Mouse (Mus musculus) kidney, adult 2 months (tissue): ENCODE measurements around the gene Hbb-bs. TPM values are rescaled to one million over a fixed set of nuclear protein-coding genes. Genes with fewer than 3 reads are reported as not detected.
"Not testable (repeated sequence)": the region's sequence is repeated elsewhere in the genome, so short reads cannot be mapped to it uniquely, and the experiment has no call there.

Source experiments
- DNase-seq: peaks from one replicate; pipeline ENCODE4 v3.0.0; 2021
- H3K27ac ChIP-seq: fragments of 200-500 bp; 2 replicates; pipeline ENCODE4 v1.5.1; 2012; ENCODE audit warnings: low read depth, low read length, control low read depth, inconsistent platforms; ENCODE audit not compliant: insufficient read depth
- H3K27me3 ChIP-seq: fragments of 200-500 bp; replicated peaks from 2 replicates; pipeline ENCODE4 v1.6.1; 2012; ENCODE audit warnings: mild to moderate bottlenecking, moderate library complexity, low read length, inconsistent platforms; ENCODE audit not compliant: control insufficient read depth, insufficient read depth
- H3K36me3 ChIP-seq: fragments of 200-500 bp; 2 replicates; pipeline ENCODE4 v1.6.1; 2012; ENCODE audit warnings: mild to moderate bottlenecking, moderate library complexity, low read length, inconsistent platforms; ENCODE audit not compliant: control insufficient read depth, insufficient read depth
- H3K4me1 ChIP-seq: fragments of 200-500 bp; 2 replicates; pipeline ENCODE4 v1.6.1; 2011; ENCODE audit warnings: low read length; ENCODE audit not compliant: control insufficient read depth, insufficient read depth
- H3K4me3 ChIP-seq: fragments of 200-500 bp; 2 replicates; pipeline ENCODE4 v1.5.1; 2011; ENCODE audit warnings: mild to moderate bottlenecking, low read depth, low read length, control low read depth; ENCODE audit not compliant: insufficient read depth
- CTCF ChIP-seq: fragments of 200-500 bp; conservative IDR thresholded peaks from 2 replicates; pipeline ENCODE4 v1.5.1; 2011; ENCODE audit warnings: low read depth, mild to moderate bottlenecking, control low read depth, low read length, moderate library complexity, mixed read lengths; ENCODE audit not compliant: insufficient read depth, insufficient read length
- POLR2A ChIP-seq: fragments of 200-500 bp; IDR thresholded peaks from one replicate; pipeline ENCODE4 v1.6.1; 2011; ENCODE audit warnings: low read depth, low read length, control low read depth
- WGBS: fragments of 180-500 bp; shearing (Covaris S2); methylation state at CpG from one replicate; pipeline ENCODE4 v1.1.7; 2018; 5-methylcytosine and 5-hydroxymethylcytosine counted together
- polyA plus RNA-seq: library from polyadenylated mRNA; depleted of rRNA; stranded (reverse); fragments of >200 nt; gene quantifications from 2 replicates; pipeline ENCODE4 v1.2.3, GENCODE M21; 2012; rRNA removed

The Hbb-bs gene
- polyA plus RNA-seq, 1 experiment = 5,002 TPM

DNA sequence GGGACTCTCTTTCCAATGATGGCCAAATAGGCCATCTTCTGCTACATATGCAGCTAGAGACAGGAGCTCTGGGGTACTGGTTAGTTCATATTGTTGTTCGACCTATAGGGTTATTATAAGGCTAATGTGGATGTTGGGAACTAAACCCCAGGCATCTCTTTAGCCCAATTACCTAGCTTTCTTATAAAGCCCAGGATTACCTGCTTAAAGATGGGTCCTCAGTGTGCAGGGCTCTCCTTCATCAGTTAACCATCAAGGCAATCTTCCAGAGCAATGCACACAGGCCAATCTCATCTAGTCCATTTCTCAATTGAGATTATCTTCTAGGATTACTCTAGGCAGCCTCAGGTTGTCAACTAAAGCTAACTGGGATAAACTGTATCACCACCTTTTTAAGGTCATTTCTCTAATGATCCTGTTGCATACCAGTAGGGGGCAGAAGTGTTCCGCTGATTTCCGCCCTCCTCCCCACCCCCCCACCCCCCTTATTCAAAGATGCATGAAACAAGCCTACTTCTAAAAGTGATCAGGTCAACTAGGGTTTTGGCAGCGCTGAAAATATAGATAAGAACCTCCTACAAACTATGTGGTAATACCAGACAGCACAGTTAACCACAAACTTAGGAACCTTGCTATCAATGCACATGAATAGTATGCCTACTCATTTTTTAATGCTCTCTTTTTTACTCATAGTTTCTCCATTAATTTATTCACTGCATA, 35.1 kb downstream of the Hbb-bs start:
- DNase-seq = no peak
- no peaks in the 10 kb centered on the region for H3K4me1 ChIP-seq
- TF ChIP-seq CTCF (no peak), POLR2A (no peak)
- no peak overlapping the region for H3K4me3 ChIP-seq
- no peaks in the 10 kb centered on the region for H3K27me3 ChIP-seq
- H3K36me3 ChIP-seq = no peaks in the 10 kb centered on the region
- H3K27ac ChIP-seq = no peak overlapping the region
- WGBS = 30% methylated on average over 4 of the region's 4 CpGs

DNA sequence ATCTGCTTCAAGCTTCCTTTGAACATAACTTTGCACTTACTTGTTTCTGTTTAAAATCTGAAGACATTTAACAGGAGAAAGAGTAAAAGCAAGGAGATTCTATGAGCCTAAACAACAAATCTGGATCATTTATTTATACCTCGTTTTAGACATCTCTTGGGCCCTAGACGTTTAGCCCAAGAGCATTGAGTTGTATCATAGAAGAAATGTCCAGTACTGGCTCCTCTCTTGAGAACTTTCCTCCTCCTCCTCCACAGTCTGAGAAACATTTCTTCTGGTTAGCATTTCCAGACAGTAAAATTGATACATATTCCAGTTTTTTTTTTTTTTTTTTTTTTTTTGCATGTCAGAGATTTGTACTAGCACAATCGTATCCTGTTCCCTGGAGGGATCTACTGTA, 36.2 kb downstream of the Hbb-bs start, which contains the start of gene Olfr67:
TSS of gene Olfr67 (minus strand) at position 101 of the 400 bp plus-strand sequence.
- no peaks in the 10 kb centered on the region for H3K27me3 ChIP-seq
- TF ChIP-seq CTCF = no peak
- TF ChIP-seq POLR2A = no peak
- WGBS = 66% methylated on average over 3 of the region's 3 CpGs
- H3K4me3 ChIP-seq = no peak within 1 kb of the TSS
- no peaks in the 10 kb centered on the region for H3K4me1 ChIP-seq
- no peak for DNase-seq
- no peak within 1 kb of the TSS for H3K27ac ChIP-seq
- no peaks in the 10 kb centered on the region for H3K36me3 ChIP-seq

DNA sequence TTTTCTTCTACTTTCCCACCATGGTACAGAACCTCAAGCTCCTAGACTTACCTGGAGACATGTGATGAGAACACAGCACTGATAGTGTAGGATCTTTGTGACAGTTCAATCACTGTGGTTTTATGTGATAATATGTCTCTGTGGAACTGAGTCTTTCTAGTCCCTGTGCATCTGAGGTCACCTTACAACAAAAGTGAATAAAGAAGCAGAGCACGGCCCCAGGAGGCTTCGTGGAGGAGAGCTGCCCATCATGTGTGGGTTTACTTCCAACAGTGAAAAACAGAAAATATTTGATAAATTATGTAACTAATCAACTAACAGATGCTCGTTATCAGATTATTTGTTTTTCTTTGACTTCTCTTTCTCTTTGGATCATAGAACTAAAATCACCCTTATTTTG, 48.3 kb downstream of the Hbb-bs start, which contains the start of gene Olfr68:
TSS of gene Olfr68 (minus strand) at position 101 of the 400 bp plus-strand sequence.
- no peaks in the 10 kb centered on the region for H3K36me3 ChIP-seq
- H3K4me3 ChIP-seq = no peak within 1 kb of the TSS

DNA sequence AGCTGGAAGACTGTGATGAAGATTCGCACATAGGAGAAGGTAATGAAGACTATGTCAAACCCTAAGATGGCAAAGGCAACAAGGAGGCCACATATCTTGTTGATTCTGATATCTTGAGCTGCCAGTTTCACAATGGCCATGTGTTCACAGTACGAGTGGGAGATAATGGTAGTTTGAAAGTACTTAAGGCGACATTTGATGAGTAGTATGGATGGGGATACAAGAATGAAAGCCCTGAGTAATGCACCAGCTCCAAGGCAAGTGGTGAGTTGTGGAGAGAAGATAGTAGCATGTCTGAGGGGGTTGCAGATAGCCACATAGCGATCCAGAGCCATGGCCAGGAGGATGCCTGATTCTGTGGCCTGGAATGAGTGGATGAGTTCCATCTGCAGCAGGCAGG, 50.2 kb downstream of the Hbb-bs start:
- H3K36me3 ChIP-seq, DNase-seq, H3K27ac ChIP-seq, H3K4me1 ChIP-seq, H3K4me3 ChIP-seq, H3K27me3 ChIP-seq: not testable (repeated sequence)
- 82% methylated on average over 4 of the region's 4 CpGs for WGBS

More for the DNA sequence above, 48.3 kb downstream of the Hbb-bs start, which contains the start of gene Olfr68:
- no peaks in the 10 kb centered on the region for H3K27me3 ChIP-seq
- H3K27ac ChIP-seq = no peak within 1 kb of the TSS
- no peak for TF ChIP-seq CTCF
- no peak for TF ChIP-seq POLR2A
- DNase-seq = no peak
- WGBS = 81% methylated on average over 3 of the region's 3 CpGs
- H3K4me1 ChIP-seq = no peaks in the 10 kb centered on the region

Other genes starting within 250 kb of the Hbb-bs start
- gene Olfr618, start 238.0 kb downstream of the Hbb-bs start, polyA plus RNA-seq = not detected in 2 replicates
- not detected in 2 replicates for gene Olfr619, start 227.5 kb downstream of the Hbb-bs start, polyA plus RNA-seq
- not detected in 2 replicates for gene Olfr620, start 215.6 kb downstream of the Hbb-bs start, polyA plus RNA-seq
- gene Olfr622, start 185.4 kb downstream of the Hbb-bs start, polyA plus RNA-seq = not detected in 2 replicates
- not detected in 2 replicates for gene Olfr623, start 164.4 kb downstream of the Hbb-bs start, polyA plus RNA-seq
- gene Olfr624, start 156.9 kb downstream of the Hbb-bs start, polyA plus RNA-seq = not detected in 2 replicates
- not detected in 2 replicates for gene Olfr625-ps1, start 145.4 kb downstream of the Hbb-bs start, polyA plus RNA-seq
- not detected in 2 replicates for gene Olfr243, start 113.4 kb downstream of the Hbb-bs start, polyA plus RNA-seq
- not detected in 2 replicates for gene Olfr628, start 97.7 kb downstream of the Hbb-bs start, polyA plus RNA-seq
- not detected in 2 replicates for gene Olfr629, start 83.2 kb downstream of the Hbb-bs start, polyA plus RNA-seq
- not detected in 2 replicates for gene Olfr630, start 70.8 kb downstream of the Hbb-bs start, polyA plus RNA-seq
- not detected in 2 replicates for gene Olfr69, start 56.5 kb downstream of the Hbb-bs start, polyA plus RNA-seq
- not detected in 2 replicates for gene Olfr68, start 48.4 kb downstream of the Hbb-bs start, polyA plus RNA-seq
- not detected in 2 replicates for gene Olfr67, start 36.3 kb downstream of the Hbb-bs start, polyA plus RNA-seq
- gene Hbb-bt, start 14.1 kb downstream of the Hbb-bs start, polyA plus RNA-seq = 323 and 441 TPM in 2 replicates
- gene Hbb-bh2, start 12.4 kb upstream of the Hbb-bs start, polyA plus RNA-seq = not detected in 2 replicates
- gene Hbb-bh1, start 15.1 kb upstream of the Hbb-bs start, polyA plus RNA-seq = not detected in 2 replicates
- not detected in 2 replicates for gene Hbb-y, start 25.1 kb upstream of the Hbb-bs start, polyA plus RNA-seq
- not detected in 2 replicates for gene Olfr66, start 58.2 kb upstream of the Hbb-bs start, polyA plus RNA-seq
- gene Olfr64, start 66.4 kb upstream of the Hbb-bs start, polyA plus RNA-seq = not detected in 2 replicates
- gene Olfr65, start 75.4 kb upstream of the Hbb-bs start, polyA plus RNA-seq = not detected in 2 replicates
- not detected in 2 replicates for gene Olfr631, start 100.7 kb upstream of the Hbb-bs start, polyA plus RNA-seq
- gene Olfr632, start 106.3 kb upstream of the Hbb-bs start, polyA plus RNA-seq = not detected in 2 replicates
- not detected in 2 replicates for gene Olfr633, start 116.3 kb upstream of the Hbb-bs start, polyA plus RNA-seq
- gene Olfr635, start 143.1 kb upstream of the Hbb-bs start, polyA plus RNA-seq = not detected in 2 replicates
- gene Olfr638, start 170.7 kb upstream of the Hbb-bs start, polyA plus RNA-seq = not detected in 2 replicates
- gene Olfr639, start 189.2 kb upstream of the Hbb-bs start, polyA plus RNA-seq = not detected in 2 replicates
- gene Olfr640, start 197.5 kb upstream of the Hbb-bs start, polyA plus RNA-seq = not detected in 2 replicates
- gene Olfr641, start 207.3 kb upstream of the Hbb-bs start, polyA plus RNA-seq = not detected in 2 replicates
- gene Olfr642, start 224.6 kb upstream of the Hbb-bs start, polyA plus RNA-seq = not detected in 2 replicates
- not detected in 2 replicates for gene 4930516K23Rik, start 233.3 kb upstream of the Hbb-bs start, polyA plus RNA-seq
- gene Olfr644, start 243.8 kb upstream of the Hbb-bs start, polyA plus RNA-seq = not detected in 2 replicates